Mouse (Mus musculus) lung, embryonic 14.5 days (tissue): ENCODE measurements around the gene 2010111I01Rik. TPM values are rescaled to one million over a fixed set of nuclear protein-coding genes. Genes with fewer than 3 reads are reported as not detected.
A peak's percentile ranks its signal among the peaks of the same experiment; 100 is the strongest.

Experiments used
- ATAC-seq: fragments of 200-750 bp; cut with Nextera tagmentation; 2 replicates; pipeline ENCODE4 v1.8.0; 2017; ENCODE audit warnings: mild to moderate bottlenecking, moderate TSS enrichment, moderate library complexity; ENCODE audit not compliant: insufficient read depth
- DNase-seq: peaks from one replicate; pipeline ENCODE4 v3.0.0-alpha.2; 2015
- H3K27ac ChIP-seq: fragments of 300-500 bp; sonication (generic); 2 replicates; pipeline ENCODE4 v1.5.1; 2014; ENCODE audit warnings: low read depth, mild to moderate bottlenecking, moderate library complexity
- H3K27me3 ChIP-seq: fragments of 300-500 bp; sonication (generic); 2 replicates; pipeline ENCODE4 v1.6.1; 2014; ENCODE audit warnings: low read length, control low read depth; ENCODE audit not compliant: insufficient read depth
- H3K36me3 ChIP-seq: fragments of 300-500 bp; sonication (generic); 2 replicates; pipeline ENCODE4 v1.6.1; 2014; ENCODE audit warnings: control low read depth; ENCODE audit not compliant: insufficient read depth
- H3K4me1 ChIP-seq: fragments of 300-500 bp; sonication (generic); 2 replicates; pipeline ENCODE4 v1.6.1; 2014; ENCODE audit warnings: antibody characterized with exemption, control low read depth; ENCODE audit not compliant: insufficient read depth
- H3K4me2 ChIP-seq: fragments of 300-500 bp; sonication (generic); 2 replicates; pipeline ENCODE4 v1.6.1; 2014; ENCODE audit warnings: mild to moderate bottlenecking
- H3K4me3 ChIP-seq: fragments of 300-500 bp; sonication (generic); 2 replicates; pipeline ENCODE4 v1.5.1; 2014; ENCODE audit warnings: low read depth, low read length
- H3K9ac ChIP-seq: fragments of 300-500 bp; sonication (generic); 2 replicates; pipeline ENCODE4 v1.6.1; 2014
- H3K9me3 ChIP-seq: fragments of 300-500 bp; sonication (generic); 2 replicates; pipeline ENCODE4 v1.6.1; 2016; ENCODE audit warnings: low read depth, low read length, control low read depth
- CTCF ChIP-seq: IDR thresholded peaks from 2 replicates; pipeline ENCODE4 v1.5.1; 2016; ENCODE audit warnings: antibody characterized with exemption, low read depth
- WGBS: fragments of 180-500 bp; shearing (Covaris S2); extraction: QIAGEN DNeasy Blood & Tissue Kit; methylation state at CpG from one replicate; pipeline ENCODE4 v1.1.7; 2014; 5-methylcytosine and 5-hydroxymethylcytosine counted together
- polyA plus RNA-seq: library from polyadenylated mRNA; unstranded; fragments of >200 nt; fragmentation: Nextera tagmentation; extraction: Ambion mirVana; gene quantifications from 2 replicates; pipeline ENCODE4 v1.2.1, GENCODE M21; 2014

2010111I01Rik gene
- polyA plus RNA-seq, 1 experiment from 2014 or later = 156 TPM

GRCm38 (mm10) chr13:63030023-63030422 is 65.3 kb downstream of the 2010111I01Rik start:
- ATAC-seq (no peak), DNase-seq (no peak)
- H3K4me3 ChIP-seq = no peak overlapping the region
- no peaks in the 10 kb centered on the region for H3K9me3 ChIP-seq
- H3K36me3 ChIP-seq = no peaks in the 10 kb centered on the region
- H3K9ac ChIP-seq = no peak overlapping the region
- H3K4me2 ChIP-seq = no peak overlapping the region
- no peak for TF ChIP-seq CTCF
- no peaks in the 10 kb centered on the region for H3K27me3 ChIP-seq
- peaks cover 6% of the 10 kb centered on the region; the same call in 1 of the 2 replicates for H3K4me1 ChIP-seq
- H3K27ac ChIP-seq = no peak overlapping the region
- WGBS = 45% methylated on average over 1 of the region's 1 CpGs

GRCm38 (mm10) chr13:63031244-63031643 is 66.6 kb downstream of the 2010111I01Rik start:
- no peak for ATAC-seq
- TF ChIP-seq CTCF = no peak
- no peak overlapping the region for H3K4me3 ChIP-seq
- H3K4me2 ChIP-seq = no peak overlapping the region
- WGBS = 65% methylated on average over 1 of the region's 1 CpGs
- H3K36me3 ChIP-seq = no peaks in the 10 kb centered on the region
- H3K9me3 ChIP-seq = no peaks in the 10 kb centered on the region
- H3K27me3 ChIP-seq = no peaks in the 10 kb centered on the region
- peaks cover 6% of the 10 kb centered on the region; the same call in 1 of the 2 replicates for H3K4me1 ChIP-seq
- DNase-seq = no peak
- no peak overlapping the region for H3K27ac ChIP-seq
- no peak overlapping the region for H3K9ac ChIP-seq

DNA sequence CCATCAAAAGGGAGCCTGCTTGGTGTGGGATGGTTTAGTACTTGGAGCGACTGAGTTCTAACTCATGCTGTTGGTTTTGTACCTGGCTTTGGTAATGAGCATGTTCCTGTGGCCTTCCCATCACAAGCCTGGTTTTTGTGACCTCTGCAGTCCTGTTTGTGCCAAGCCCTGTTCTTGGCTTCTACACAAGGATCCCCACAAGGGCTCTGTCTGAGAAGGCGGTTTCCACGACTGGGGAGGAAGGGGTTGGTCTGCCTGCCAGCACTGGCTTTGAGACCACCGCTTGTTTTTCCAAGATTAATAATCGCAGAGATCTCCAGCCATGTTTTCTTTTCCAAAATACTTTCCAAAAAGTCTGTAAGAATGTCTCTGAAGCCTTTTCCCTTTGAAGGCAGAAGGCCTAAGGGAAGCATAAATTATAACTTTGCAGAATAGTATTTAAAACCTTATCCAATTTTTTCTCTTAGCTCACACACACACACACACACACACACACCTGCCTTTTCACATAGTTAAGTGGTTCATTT is 67.7 kb downstream of the 2010111I01Rik start:
- DNase-seq (no peak), ATAC-seq (no peak)
- Histone ChIP-seq H3K4me2 (no peak overlapping the region), H3K36me3 (no peaks in the 10 kb centered on the region), H3K27me3 (no peaks in the 10 kb centered on the region), H3K27ac (no peak overlapping the region; the same call in 1 of the 2 replicates), H3K4me3 (no peak overlapping the region), H3K4me1 (peaks cover 10% of the 10 kb centered on the region; the same call in 1 of the 2 replicates), H3K9ac (no peak overlapping the region), H3K9me3 (no peaks in the 10 kb centered on the region)
- WGBS = 64% methylated on average over 5 of the region's 5 CpGs
- TF ChIP-seq CTCF = no peak

- peaks cover 10% of the 10 kb centered on the region; the same call in 1 of the 2 replicates for H3K4me1 ChIP-seq
- no peaks in the 10 kb centered on the region for H3K27me3 ChIP-seq
- H3K9me3 ChIP-seq = no peaks in the 10 kb centered on the region
- DNase-seq = peak; percentile 22
- WGBS = 72% methylated on average over 8 of the region's 8 CpGs
- TF ChIP-seq CTCF = no peak
- no peaks in the 10 kb centered on the region for H3K36me3 ChIP-seq
- no peak overlapping the region for H3K4me2 ChIP-seq
- no peak overlapping the region for H3K9ac ChIP-seq
- no peak for ATAC-seq
- H3K27ac ChIP-seq = peak overlapping the region; percentile 46; the same call in 1 of the 2 replicates
- no peak overlapping the region for H3K4me3 ChIP-seq
Measured at GRCm38 (mm10) chr13:63032958-63033357, 68.3 kb downstream of the 2010111I01Rik start.

DNA sequence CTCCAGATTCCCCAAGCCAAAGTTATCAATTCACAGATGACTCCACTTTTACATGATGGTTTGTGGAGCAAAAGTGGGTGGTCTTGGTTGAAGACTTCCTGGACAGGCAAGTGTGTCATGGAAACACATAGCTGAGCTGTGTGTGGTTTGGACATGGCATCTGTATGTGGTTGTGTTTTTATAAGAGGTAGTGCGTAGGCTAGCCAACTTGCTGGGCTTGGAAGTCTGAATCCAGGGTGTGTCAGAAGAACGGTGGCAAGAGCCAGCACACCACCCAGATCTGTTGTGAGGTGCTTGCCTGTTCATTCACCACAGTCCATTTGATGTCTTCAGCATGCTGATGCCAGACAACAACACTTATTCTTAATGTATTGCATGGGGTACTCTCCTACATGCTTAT is 68.7 kb downstream of the 2010111I01Rik start:
- ATAC-seq = no peak
- no peaks in the 10 kb centered on the region for H3K27me3 ChIP-seq
- no peak overlapping the region for H3K4me3 ChIP-seq
- H3K4me1 ChIP-seq = peaks cover 10% of the 10 kb centered on the region
- no peaks in the 10 kb centered on the region for H3K36me3 ChIP-seq
- H3K9ac ChIP-seq = no peak overlapping the region
- no peaks in the 10 kb centered on the region for H3K9me3 ChIP-seq
- DNase-seq = no peak
- TF ChIP-seq CTCF = no peak
- H3K27ac ChIP-seq = peak overlapping the region; percentile 46; the same call in 1 of the 2 replicates
- WGBS = 95% methylated on average over 2 of the region's 2 CpGs
- no peak overlapping the region for H3K4me2 ChIP-seq

DNA sequence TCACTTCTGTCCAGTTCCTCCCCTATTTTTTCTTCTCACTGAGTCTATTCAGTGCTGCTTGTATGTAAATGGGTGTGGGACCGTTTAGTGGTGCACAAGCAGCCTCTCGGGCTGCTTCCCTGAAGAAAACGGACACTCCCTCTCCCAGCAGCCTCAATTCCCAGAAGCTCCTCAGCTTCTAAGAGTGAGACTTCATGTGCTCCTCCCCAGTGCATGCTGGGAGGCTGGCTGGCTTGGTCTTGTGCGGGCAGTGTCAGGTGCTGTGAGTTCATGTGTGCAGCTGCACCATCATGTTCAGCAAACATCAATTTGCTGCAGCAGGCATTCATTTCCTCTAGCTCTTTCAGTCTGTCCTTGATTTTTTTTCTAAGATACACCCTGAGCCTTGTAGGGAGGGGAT is 70.0 kb downstream of the 2010111I01Rik start:
- no peak overlapping the region for H3K9ac ChIP-seq
- WGBS = 53% methylated on average over 4 of the region's 4 CpGs
- no peak overlapping the region for H3K4me3 ChIP-seq
- no peaks in the 10 kb centered on the region for H3K36me3 ChIP-seq
- H3K27me3 ChIP-seq = no peaks in the 10 kb centered on the region
- H3K27ac ChIP-seq = no peak overlapping the region
- ATAC-seq (no peak), DNase-seq (no peak)
- H3K4me1 ChIP-seq = peaks cover 16% of the 10 kb centered on the region
- no peak overlapping the region for H3K4me2 ChIP-seq
- H3K9me3 ChIP-seq = no peaks in the 10 kb centered on the region
- TF ChIP-seq CTCF = no peak

DNA sequence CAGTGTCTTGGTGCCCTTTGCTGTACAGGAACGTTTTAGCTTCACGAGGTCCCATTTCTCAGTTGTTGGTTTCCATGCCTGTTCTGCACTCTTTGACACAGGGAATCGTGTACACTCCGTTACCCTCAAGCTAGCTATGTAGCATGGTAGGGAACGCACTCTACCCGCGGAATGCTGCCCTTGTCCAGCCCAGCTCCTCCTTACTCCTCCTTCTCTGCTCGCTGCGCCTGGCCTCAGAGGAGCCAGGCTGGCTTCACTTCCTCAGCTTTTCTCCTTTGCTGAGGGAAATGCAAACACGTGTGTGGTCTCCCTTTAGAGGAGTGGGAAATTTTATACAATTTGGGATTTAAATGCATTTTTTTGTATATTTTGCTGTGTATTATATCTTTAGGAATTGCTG is 73.2 kb downstream of the 2010111I01Rik start:
- Histone ChIP-seq H3K9ac (no peak overlapping the region), H3K27ac (peak overlapping the region; percentile 78), H3K4me3 (no peak overlapping the region), H3K4me1 (peaks cover 20% of the 10 kb centered on the region), H3K27me3 (no peaks in the 10 kb centered on the region), H3K4me2 (no peak overlapping the region), H3K9me3 (no peaks in the 10 kb centered on the region), H3K36me3 (no peaks in the 10 kb centered on the region)
- ATAC-seq (no peak), DNase-seq (peak; percentile 52)
- WGBS = 35% methylated on average over 10 of the region's 10 CpGs
- no peak for TF ChIP-seq CTCF
